Mouse (Mus musculus) embryo, embryonic 11 days (tissue): ENCODE measurements around the gene Slc35g3.

Experiments used
- DNase-seq: peaks from one replicate; pipeline ENCODE4 v3.0.0-alpha.2; 2015

Gene Slc35g3

DNA sequence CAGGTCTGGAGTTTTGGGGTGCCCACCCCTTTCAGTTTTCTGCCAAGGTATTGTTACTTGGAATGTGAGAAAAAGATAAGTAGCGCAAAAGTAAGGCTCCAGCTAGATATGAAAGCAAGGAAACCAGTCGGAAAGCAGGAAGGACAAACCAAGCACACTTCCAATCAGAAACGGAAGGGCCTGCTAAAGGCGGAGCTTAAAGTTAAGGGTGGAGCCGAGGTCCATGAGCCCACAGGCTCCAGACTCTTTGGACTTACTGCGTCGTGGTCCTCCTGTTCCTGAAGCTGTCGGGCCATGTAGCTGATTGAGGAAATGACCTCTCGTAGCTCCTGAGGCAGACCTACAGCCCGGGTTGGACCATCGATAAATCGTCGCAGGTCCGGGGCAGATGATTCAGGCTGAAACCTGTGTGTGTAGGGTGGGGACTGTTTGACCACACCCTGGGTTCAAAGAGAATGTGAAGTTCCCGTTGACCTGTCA is 23.1 kb upstream of the Slc35g3 start:
- DNase-seq, result no peak

DNA sequence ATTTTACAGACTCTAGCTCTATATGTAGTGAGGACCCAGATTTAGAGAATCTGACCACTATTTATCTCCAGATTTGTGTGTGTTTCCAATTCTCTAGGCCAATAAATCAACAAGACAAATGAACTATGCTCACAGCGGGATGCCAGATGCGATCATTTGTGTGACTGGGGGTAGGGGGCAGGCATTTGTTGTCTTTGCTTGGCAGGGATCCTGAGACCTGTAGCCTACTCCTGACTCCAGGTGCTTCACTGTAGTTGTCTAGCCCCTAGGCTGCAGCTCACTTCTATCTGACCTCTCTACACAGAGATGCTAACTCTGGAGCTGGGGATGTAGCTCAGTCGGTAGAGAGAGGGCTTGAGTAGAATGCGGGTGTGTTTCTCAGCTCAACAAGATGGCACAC is 20.1 kb upstream of the Slc35g3 start:
- DNase-seq, result no peak

DNA sequence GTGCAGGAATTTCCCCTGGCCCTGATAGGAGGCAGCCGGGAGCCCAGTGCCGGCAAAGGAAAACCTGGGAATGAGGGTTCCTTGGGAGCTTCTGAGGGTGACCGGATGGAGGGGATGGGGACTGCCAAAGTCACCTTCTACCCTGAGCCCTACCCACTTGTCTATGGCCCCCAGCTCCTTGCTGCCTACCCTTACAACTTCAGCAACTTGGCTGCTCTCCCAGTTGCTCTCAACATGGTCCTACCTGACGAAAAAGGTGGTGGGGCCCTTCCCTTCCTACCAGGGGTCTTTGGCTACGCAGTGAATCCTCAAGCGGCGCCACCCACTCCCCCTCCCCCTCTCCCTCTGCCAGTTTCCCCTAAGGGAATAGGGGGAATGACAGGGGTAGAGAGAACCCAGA is 17.2 kb upstream of the Slc35g3 start:
- no peak for DNase-seq

DNA sequence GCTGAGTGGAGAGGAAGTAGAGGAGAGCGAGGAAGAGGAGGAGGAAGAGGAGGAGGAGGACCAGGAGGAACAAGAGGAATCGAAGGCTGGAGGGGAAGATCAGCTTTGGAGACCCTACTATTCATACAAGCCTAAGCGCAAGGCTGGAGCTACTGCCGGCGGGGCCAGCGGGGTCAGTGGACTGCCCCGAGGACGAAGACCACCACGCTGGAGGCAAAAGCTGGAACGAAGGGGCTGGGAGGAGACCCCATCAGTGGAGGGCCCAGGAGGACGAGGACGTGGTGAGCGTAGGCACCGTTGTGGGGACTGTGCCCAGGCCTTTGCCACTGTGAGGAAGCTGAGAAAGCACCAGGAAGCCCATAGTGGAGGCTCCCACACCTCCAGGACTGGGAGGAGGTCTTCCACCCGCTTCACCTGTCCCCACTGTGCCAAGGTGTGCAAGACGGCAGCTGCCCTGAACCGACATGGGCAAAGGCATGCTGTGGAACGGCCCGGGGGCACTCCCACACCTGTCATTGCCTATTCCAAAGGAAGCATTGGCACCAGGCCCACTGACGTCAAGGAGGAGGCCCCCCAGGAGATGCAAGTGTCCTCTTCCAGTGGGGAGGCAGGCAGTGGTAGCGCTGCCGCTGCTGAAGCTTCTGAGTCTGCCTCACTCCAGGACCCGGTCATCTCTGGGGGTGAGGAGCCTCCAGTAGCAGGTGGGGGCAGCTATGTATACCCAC is 16.7 kb upstream of the Slc35g3 start:
- DNase-seq, result no peak

DNA sequence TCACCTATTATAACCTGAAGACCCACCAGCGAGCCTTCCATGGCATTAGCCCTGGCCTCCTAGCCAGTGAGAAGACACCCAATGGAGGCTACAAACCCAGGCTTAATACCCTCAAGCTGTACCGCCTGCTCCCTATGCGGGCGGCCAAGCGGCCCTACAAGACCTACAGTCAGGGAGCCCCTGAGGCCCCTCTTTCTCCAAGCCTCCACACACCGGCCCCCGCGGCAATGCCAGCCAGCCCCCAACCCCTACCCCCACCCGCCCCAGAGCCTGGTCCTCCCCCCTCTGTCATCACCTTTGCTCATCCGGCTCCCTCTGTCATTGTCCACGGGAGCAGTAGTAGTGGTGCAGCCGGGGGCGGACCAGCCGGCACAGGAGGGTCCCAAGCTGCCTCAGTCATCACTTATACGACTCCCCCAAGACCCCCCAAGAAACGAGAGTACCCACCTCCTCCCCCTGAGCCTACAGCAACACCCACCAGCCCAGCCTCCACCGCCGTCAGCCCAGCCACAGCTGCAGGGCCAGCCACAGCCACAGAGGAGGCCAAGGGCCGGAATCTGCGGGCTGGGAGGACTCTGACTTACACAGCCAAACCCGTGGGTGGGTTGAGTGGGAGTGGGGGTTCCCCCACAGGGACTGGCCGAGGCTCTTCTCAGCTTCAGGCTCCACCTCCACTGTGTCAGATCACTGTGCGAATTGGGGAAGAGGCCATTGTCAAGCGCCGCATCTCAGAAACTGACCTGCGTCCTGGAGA is 15.9 kb upstream of the Slc35g3 start:
- no peak for DNase-seq

DNA sequence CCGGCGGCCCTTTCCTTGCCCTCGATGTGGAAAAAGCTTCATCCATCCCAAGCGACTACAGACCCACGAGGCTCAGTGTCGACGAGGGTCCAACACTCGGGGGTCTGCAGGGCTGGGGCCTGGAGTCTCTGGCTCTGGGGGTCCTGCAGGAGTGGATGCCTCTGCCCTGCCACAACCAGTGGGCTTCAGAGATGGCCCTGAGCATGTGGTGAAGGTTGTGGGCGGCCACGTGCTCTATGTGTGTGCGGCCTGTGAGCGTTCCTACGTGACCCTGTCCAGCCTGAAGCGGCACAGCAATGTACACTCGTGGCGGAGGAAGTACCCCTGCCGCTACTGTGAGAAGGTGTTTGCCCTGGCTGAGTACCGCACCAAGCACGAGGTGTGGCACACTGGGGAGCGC is 14.7 kb upstream of the Slc35g3 start:
- no peak for DNase-seq

DNA sequence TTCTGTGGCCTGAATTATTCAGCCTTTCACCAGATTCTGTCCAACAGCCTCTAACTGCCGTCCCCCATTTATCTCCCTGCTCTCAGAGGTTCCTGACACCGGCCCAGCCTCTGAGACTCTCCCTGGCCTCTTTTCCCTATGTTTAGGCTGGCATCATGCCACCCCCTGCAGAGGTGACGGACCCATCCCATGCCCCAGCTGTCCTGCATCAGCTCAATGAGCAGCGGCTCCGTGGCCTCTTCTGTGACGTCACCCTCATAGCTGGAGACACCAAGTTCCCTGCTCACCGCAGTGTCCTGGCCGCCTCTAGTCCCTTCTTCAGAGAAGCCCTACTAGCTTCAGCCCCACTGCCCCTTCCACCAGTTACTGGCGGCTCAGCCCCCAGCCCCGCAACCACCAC is 13.9 kb upstream of the Slc35g3 start:
- no peak for DNase-seq

DNA sequence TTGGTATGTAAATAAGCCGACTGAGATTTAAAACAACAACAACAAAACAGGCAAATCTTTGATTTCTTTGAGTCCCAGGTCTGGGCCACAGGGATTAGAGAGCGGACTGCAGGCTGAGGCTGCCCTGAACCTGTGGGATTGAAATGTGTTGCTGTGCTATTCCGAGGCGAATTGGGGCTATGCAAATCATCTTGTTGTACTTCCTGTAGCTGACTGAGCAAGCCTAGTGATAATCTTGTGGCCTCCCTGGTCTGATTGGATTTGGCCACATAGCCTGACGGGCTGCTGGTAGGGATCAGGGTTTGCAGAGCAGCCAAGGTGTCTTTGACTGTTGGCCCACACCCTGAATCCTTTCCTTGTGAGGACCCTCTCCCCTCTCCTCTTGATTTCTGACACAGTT is 13.2 kb upstream of the Slc35g3 start:
- no peak for DNase-seq

DNA sequence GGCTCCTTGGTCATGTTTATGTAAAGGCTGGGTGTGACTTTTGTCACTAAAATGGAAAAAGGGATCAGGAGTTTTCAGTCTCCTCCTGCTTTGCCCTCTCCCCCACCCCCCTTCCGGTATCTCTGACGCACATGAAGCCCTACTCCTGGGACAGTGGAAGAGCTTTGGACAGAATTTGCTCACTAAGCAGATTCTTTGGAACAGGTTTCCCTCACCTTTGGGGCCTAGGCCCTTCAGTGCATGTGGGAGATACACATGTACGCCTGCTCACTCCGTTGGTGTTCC is 5.8 kb upstream of the Slc35g3 start:
- no peak for DNase-seq

DNA sequence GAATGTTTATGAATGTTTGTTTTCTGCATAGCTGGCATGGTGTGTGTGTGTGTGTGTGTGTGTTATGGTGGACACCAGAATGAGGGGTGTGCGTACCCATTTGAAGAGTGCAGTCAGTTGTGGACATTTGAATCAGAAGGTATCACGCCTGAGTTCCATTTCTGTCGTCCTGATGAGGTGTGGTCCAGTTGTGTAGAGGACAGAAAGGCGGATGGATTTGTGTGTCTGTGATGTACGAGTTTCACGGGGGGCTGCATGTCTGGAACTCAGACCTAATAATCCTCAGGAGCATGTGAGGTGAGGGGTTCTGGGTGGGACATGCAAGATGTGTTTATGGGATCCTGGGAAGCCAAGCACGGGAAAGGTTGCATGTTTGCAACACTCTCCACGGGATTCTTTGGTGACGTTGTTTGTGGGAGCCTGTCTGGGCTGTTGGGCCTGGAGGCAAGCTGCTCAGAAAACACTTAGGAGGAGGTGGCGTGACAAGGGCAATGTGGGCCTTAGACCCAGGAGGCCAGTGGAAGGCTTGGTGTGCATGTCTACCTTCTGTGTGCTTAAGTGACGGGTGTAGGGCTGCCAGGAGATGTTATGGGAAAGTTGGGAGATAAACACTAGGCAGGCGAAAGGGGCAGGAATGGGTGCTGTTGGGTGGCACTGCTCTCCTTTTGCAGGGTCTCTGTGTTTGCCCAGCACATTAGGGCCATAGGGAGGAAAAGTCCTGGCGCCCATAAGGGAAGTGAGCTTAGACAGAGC is 5.3 kb upstream of the Slc35g3 start:
- no peak for DNase-seq

DNA sequence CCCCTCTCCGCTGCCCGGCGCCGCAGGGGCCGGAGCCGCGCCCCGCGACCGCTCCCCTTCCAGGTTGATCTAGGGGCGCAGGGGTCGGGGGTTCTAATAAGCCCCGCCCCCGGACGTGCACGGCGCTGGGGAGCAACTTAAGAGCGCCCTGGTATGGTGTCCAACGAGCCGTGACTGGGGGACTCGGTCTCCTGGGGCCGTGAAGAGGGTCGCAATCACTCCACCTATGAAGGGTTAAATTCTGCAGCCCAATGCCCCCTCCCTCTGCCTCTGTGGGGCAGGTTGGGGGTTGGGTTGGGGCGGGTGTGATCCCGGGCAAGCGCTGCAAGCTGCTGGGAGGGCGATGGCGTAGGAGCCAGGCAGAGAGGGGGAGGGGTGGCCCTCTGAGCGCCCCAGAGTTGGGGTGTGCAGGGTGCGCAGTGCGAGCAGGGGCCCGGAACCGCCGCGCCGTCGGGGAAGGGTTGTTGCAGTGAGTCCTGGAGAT is 4.4 kb upstream of the Slc35g3 start:
- peak; percentile 66 for DNase-seq

DNA sequence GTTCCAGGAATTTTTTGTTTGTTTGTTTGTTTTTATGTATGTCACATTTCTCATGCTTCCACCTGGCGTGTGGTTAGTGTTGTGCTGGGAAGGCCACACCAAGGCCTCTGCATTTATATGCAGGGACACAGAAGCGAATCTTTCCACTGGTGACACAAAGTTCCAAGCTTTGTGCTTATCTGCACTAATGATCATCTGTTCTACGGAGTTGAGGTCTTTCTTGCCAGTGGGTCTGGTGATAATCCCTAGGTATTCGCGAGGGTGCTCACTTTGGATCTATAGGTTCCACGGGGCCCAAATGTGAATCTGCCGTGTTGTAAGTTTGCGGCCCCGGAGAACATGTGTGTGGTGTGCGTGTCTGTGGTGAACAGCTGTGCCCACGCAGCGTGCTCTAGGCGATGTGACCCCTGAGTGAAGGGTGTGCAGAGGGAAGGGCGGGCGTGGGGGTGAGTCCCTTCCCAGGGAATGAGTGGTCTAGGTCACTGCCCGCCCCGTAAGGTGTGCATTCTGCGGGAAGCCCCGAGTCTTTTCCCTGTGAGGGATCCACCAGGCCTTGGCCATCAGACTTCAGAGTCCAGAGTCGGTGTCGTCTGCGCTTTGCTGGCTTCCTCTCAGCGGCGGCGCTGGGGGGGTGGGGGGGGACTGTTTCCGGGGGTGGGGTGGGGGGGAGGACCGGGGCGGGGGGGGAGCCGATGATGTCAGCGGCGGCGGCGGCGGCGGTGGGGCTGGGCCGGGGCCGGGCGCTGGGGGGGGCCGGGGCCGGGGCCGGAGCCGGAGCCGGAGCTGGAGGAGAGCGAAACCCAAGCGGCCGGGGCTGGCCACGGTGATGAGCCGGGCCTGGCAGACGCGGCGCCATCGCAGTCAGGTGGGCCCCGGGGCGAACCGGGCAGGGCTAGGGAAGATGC is 3.7 kb upstream of the Slc35g3 start, which contains the start of gene Zbtb4:
Gene Zbtb4 (plus strand): TSS at position 692 of the 905 bp plus-strand sequence.
- peak; percentile 43 for DNase-seq

DNA sequence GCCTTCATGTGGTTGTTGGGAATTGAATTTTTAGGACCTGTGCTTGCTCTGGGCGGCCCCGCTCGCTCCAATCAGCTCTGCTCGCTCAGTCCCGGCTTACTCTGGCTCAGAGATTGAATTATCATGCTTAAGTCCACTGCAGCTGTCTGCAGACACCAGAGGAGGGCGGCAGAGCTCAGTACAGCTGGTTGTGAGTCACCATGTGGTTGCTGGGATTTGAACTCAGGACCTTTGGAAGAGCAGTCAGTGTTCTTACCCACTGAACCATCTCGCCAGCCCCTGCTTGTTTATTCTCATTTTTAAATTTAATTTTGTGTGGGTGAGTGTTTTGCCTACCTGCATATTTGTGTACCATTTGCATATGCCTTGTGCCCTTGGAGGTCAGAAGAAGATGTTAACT is 1.8 kb upstream of the Slc35g3 start:
- peak; percentile 33 for DNase-seq

DNA sequence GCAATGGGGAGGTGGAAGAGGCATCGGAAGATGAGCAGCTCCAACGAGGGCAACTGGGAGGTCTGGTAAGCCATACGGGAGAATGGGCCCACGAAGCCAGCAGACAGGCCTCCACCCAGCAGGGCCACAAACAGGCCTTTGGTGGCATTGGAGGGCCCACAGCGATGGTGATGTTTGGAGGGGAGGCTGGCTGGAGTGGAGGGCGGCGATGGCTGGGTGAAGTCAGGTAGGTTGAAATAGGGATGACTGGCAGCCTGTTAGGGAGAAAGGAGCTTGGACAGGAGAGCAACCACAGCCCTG is 917 bp downstream of the Slc35g3 start:
- no peak for DNase-seq

DNA sequence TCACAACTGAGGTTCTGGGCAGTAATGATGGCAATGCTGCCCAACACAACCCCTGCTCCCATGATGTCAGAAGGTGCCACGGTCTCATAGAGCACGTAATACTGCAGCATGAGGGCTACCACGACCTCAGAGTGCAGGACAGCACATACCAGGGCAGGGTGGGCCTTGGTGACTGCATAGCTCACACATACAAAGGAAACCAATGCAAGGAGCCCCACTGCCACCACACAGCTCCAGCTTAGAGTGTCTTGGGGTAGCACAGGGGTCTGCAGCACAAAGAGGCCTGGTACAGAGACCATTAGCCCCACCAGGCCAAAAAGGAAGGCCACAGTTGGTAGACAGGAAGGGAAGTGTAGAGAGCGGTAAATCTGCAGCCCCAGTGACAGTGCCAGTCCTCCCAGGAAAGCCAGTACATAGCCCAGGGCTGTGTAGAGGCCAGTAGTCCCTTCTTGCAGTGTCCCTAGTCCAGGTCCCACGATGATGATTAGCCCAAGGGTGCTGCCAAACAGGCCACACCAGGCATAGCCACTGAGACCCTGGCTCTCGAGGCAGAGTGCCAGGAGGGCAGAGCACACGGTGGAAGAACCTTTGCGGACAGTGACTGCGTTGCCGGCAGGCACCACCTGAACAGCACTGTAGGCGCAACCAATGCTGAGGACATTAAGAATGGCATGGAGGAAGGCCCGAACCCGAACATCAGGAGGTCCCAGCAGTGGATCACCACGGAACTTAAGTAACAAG is 1.4 kb downstream of the Slc35g3 start:
- DNase-seq, result no peak

DNA sequence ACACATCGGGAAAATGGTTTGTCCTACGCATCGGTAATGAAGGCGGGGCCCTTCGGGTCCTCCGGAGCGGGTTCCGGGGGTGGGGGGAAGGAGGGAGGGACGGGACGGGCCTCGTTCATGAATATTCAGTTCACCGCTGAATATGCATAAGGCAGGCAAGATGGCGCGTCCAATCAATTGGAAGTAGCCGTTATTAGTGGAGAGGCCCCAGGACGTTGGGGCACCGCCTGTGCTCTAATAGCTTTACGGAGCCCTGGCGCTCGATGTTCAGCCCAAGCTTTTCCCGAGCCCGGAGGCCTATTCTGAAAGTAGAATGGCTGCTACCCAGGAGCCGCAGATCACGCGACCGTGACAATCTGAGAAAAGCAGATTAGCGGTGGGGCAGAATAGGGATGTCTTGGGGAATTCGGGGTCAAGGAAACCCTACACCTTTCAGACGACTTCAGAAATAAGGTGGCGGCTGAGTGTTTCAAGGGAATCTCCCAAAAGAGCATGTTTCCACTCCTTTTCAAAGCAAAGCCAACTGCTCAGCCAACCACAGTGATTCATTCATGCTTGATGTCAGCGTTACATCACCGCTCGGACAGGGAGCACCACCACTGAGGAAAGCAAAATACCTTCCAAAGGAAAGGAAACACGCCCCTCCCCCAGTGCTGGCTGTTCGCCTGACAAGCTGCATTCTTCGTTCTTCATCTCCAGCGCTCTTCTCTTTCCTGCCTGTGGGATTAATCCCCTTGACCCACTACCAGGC is 2.6 kb downstream of the Slc35g3 start:
- peak; percentile 97 for DNase-seq

DNA sequence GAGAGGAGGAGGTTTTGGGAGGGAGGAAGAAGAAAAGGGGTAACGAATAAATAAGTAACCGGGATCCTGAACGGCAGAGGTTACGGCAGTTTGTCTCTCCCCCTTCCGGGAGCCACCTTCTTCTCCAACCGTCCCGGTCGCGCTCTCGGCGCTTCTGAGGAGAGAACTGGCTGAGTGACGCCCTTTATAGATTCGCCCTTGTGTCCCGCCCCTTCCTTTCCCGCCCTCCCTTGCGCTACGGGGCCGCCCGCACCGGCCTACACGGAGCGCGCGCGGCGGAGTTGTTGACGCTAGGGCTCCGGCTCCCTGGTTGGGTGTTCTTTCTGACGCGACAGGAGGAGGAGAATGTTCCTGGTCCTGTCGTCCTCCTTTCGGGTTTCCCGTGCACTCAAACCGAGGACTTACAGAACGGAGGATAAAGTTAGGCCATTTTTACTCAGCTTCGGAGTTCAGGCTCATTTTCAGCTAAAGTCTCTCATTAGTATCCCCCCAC is 3.2 kb downstream of the Slc35g3 start, which contains the start of gene Polr2a:
Gene Polr2a (minus strand): TSS at position 160 of the 493 bp plus-strand sequence.
- peak; percentile 99 for DNase-seq

DNA sequence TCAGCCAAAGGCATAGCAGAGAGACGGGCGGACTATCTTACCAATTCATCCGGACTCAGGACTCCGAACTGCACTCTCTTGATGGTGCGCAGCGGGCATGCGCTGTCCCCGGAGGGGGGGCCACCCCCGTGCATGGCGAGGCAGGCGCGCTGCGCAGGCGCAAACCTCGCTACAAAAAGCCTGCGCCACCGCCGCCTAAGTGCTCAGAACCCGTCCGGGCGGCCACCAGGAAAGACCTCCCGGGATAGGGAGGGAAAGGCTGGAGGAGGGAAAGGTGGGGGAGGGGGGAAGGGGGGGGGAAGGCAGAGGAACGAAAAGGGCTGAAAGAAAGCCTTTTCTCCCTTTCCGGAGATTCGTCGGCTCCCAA is 3.7 kb downstream of the Slc35g3 start:
- DNase-seq, result peak; percentile 97

DNA sequence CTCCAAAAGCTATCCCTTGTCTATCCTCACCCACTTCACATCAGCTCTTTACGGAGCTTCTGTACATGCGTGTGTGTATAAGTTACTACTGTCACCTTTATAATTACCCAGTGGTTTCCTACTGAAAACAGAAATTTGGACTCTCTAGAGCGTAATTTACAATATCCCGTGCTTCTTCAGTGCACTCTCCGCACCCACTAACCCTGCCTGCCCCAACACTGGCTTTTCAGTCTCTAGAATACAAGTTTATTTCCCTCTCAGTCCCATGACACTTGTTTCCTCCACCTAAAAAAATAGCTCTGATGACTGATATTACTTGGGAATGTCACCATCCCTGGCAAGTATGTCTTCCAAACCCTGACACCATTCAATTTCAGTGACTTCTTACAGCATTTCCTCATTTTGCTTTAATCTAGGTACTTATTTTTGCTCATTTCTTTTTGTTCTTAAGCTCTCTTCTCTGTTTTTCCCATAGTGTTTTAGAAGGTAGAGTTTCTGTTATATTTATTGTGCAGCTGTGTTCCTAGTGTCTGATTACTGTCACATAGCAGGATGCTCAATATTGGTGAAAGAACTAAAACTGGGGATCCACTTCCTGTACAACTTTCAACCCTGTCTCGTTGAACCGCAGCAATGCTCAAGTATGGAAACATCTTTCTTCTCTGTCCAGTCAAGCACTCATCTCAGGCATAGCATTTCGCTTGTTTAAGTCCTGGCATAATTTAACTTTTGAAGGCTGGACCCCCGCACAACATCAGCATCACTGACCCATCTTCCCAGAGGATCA is 4.3 kb downstream of the Slc35g3 start:
- no peak for DNase-seq

DNA sequence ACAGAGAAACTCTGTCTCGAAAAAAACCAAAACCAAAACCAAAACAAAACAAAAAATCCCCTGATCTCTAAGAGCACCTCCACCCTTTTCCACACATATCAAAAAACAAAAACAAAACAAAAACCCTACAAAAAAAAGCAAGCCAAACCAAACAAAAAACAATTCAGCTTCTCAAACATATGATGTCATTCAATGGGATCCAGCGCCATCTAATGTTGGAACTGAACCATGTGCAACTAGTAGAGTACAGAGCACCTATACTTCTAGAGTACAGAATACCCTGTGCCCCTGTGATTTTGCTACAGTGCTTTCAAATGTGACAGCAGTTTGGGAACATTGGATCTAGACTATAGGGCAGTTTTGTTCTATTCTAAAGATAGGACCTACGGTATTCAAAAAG is 7.1 kb downstream of the Slc35g3 start:
- peak; percentile 76 for DNase-seq
